Mouse (Mus musculus) T-helper 1 cell (primary cell): ENCODE measurements at regions not wholly inside any gene's neighbourhood (a gene's known extent, or its start where the extent isn't known, plus 50 kb on each side); places are given as distances from the start of the nearest gene placed in this dataset.

Experiments used
- in situ Hi-C: fragments of 300-600 bp; cut with MboI, MseI; formaldehyde crosslinking; loops from one replicate; pipeline ENCODE4 v1.15.1; 2025; ENCODE audit warnings: high pct_unique_total_duplicates

DNA sequence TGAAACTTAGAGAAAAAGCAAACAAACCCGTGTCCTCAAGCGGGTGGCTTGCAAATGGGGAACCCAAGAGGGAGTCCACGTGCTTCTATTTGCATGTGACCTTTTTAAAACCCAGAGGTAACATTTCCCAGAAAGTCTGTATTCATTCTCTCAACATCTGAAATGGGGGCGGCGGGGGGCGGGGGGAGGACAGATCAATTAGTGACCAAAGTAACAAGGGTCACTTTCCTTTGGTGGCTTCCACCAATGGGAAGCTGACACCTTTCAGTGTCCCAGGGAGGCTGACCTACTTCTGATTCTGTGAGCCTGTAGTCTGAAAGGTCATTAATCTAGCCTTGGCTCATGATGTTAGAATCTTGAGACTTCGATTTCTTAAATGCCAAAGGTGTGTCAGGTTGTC, 236.0 kb downstream of the Gm11011 start:
- in situ Hi-C loops = no loop called here

DNA sequence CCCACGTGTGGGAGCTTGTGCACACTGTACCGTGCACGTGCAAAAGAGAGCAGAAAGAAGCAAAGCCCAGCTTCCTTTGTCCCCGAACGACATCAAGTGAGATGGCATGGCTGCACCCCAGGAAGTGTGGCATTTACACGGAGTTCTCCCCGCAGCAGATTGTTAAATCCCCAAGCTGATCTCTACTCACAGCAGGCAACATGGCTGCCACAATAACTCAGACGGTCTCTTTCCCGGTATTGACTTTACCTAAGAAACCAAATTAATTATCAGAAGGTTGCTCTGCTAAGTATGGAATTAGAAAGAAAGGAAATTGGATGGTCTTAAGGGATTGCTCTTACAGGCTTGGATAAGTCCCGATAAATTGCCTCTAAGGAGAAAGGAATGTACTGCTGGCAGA, 241.4 kb downstream of the Gm11011 start:
- in situ Hi-C loops = no loop called here

DNA sequence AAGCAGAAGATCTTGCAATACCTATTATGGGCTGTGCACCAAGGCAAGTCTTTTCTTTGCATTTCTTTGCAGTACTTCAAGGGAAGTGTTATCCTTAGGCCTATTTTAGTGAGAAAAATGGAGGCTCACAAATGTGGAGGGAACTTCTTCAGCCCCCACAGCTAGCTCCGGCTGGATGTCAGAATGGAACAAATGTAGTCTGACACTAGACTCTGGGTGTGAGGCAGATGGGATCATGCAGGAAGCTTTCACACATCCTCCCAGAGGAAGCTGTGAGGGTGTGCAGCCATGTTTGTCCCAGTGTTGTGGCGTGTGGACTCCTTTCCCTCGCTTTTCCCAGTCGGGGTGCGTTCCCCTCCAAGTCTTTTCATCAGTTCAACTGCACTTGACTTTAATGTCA, 268.0 kb downstream of the Gm11011 start:
- in situ Hi-C loops = no loop called here

DNA sequence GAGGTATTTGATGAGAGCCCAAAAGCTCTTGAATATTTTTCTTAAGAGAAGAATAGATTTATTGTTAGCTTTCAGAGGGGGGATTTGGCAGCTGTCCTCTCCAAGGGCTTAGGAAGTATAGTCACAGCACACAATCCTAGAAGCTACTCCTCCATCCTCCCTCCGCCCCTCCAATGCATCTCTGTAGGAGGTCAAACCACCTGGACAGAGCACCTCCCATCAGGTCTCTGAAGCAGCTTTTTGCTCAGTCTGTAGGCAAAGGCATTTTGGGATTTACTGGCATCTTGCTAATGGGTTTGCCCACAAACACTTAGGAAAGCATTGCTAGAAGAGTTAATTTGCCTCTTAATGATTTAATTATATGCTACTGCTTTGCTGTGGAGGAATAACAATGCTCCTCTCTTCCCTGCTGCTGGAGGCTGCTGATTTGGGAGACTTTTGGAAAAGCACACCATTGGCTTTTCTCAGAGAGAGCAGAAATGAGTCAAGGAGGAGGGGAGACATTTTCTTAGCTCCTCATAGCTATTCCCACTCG, 273.1 kb downstream of the Gm11011 start:
- in situ Hi-C loops = no loop called here

DNA sequence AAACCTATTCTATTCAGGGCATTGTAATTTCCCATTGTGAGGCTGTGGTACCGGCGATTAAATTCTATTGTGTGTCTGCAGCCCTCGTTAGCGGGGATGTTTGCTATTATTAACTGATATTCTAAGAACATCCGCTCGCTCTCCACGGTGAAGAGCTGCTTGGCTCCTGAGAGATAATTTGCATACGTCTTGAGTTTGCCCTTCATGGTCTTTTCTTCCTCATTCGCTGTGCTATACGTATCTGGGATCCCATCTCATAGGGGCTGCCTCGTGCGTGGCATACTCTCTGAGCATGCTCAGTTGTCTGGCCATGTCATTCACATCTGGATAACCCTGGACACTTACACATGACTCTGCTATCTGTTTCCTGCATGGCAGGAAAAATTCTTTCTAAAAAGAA, 275.7 kb downstream of the Gm11011 start:
- in situ Hi-C loops = no loop called here

DNA sequence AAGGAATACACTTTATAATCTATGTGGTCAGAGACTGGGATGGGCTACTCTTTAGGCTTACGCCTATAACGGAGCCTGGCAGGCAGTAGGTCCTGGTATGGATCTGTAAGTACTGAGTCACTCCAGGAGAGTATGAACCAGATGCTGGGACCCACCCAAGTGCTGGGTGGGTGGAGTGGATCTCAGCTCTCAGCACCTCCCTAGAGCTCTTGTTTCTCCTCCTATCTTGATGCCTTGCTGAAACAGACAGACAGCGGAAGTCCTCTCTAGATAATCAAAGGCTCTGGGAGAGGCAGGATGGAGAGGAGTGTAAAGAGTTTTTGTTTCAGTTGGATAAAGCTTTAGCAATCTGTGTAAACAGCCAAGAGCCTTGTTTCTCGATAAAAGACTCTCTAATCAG, 276.2 kb downstream of the Gm11011 start:
- in situ Hi-C loops = no loop called here

DNA sequence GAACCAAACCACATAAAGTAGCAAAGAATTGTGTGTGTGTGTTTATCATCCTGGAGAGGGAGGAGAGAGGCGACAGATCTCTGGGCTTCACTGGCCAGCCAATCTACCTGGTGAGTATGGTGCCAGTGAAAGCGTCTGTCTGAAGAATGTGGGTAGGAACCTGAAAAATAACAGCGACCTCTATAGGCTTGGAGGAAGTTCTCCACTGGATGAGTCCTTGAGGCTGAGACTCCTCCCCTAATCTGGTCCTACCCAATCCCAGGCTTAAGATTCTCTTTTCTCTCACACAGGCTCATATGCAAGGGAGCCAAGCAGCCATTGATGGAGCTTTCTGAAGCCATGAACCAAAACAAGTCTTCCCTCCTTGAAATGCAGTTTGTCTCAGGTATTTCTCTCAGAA, 283.2 kb downstream of the Gm11011 start:
- in situ Hi-C loops = no loop called here

DNA sequence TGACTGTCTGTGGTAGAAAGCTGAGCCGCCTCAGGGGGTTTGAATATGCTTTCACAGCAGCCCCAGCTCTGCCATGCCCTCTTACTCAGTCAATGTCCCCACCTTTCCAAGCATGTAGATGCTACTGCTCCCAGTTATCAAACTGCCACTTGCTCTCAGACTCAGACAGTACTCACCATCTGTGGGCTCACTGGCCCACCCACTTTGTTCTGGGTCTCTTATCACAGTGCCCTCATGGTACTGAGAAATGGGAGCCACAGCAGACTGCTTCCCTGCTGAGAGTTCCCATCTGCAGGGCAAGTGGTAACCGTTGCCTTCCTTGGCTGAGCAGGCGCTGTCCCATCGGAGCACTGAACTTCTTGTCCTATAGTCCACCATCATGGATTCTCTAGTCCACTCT, 286.6 kb downstream of the Gm11011 start:
- in situ Hi-C loops = no loop called here

DNA sequence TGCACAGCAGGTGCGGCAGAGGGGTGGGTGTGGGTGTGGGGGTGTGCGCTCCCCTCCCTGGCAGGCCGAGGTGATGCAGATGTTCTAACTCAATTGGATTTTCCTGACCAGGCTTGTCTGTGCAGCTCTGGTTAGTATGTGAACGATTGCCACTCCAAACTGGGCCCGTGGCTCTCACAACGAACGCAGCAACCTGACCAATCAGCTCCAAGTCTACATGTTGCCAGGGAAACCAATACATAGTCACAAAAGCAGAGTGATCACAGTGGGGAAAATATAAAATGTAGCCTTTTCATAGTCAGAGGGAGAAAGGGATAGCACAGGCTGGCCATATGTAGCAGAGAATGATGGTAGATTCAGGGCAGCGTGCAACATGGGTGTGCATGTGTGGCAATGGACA, 287.1 kb downstream of the Gm11011 start:
- in situ Hi-C loops = no loop called here

DNA sequence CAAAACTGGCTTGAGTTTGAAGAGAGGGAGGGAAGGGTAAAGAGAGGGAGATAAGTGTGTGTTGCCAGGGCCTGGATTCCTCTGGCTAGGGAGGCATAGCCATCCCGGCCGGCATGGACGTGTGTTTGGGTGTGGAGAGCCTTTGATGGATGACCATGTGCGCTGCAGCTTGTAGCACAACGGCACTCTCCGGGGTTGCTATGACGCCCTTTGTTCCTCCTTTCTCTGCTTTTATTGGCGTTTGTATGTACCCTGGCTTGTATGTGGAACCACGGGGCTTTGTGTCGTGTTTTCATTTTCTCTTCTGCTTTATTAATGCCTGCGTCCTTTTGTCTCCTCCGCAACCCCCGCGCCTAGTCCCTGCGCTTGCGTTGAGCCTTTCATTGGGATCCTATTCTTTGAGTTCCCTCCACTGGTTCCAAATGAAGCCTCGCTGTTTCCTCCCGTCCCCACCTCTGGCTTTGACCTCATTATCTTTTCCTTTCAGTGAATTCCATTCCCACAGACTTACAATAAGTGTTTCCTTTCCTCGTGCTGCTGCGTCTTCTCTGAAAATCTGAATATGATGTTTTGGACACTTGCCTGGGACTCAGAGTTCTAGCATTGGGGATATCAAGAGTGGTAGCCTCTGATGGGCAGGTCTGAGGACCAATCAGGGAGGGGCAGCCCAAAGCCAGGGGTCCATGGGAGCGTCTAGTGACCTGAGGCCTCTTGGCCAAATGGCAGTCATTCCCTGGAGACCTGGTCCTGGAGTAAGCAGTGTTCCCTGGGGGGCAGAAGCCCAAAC, 289.5 kb downstream of the Gm11011 start:
- in situ Hi-C loops = no loop called here

DNA sequence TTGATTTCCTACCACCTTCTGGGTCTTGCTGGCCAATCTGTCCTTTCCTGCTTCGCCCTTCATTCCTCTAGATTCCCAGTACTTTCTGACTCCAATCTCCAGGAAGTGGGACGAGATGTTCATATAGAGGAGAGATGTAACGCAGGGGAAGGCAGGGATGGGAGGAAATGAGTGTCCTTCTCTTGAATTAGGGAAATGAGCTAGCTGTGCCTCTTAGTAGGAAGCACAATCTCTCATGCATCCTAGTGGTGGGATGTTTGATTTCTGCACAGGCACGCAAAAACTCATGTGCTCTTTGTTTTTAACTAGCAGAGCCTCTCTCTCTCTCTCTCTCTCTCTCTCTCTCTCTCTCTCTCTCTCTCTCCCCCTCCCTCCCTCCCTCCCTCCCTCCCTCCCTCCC, 290.3 kb downstream of the Gm11011 start:
- in situ Hi-C loops = no loop called here

DNA sequence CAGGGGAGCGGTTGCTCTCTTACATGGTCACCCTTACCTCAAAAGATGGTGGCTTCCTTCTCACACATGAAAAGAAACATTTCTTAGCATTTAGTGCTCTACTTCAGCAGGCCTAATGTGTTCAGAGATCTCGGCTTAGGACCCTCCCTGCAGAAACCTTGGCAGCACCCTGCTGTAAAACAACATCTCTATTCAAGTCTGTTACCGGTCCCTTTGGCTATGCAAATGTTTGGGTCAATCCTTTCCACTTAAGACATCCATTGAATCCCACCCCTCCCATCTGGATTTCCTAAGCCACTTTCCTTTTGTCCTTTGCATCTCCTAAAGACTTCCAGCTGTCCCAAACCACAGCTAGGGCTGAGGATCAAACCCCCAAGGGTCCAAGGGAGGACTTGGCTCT, 294.2 kb downstream of the Gm11011 start:
- in situ Hi-C loops = no loop called here

DNA sequence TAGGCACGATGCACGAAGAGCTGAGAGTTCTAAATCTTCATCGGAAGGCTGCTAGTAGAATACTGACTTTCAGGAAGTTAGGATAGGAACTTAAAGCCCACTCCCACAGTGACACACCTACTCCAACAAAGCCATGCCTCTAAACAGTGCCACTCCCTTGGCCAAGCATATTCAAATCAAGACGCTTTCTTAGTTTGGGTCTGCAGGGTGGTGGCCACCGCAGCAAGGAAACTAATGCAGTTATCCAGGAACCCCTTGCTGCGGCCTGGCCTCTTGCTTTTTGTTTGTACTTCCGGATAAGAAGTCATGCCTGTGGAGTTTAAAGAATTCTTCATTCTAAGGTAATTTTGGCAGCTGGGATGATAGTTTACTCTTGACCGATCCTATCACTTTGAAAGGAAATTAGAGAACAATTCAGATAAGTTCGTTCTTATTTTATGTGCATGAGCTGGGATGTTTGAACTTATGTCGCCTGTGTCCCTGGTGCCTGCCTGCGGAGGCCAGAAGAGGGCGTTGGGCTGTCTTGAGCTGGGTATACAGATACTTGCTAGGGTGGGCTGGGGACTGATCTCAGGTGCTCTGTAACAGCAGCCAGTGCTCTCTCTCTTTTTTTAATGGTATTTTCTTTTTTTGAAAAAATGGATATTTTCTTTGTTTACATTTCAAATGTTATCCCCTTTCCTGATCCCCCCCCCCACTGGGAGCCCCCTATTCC, 298.5 kb downstream of the Gm11011 start:
- in situ Hi-C loops = no loop called here

DNA sequence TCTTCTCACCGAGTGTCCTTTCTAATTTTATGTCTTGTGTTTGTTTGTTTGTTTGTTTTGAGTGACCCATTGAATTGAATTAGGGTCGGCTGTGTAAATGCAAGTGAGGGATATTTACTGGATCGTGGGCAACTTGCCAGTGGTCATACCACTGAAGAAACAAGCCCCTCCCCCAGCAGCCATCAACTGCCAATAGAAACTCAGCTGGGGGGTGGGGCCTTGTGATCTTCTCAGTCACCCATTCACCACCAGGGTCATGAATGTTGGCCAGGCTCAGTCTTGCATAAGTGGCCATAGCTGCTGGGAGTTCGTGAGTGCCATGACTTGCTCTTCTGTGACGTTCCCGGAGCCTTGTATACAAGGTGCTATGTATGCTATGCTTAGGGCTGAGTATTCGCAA, 300.8 kb downstream of the Gm11011 start:
- in situ Hi-C loops = no loop called here

DNA sequence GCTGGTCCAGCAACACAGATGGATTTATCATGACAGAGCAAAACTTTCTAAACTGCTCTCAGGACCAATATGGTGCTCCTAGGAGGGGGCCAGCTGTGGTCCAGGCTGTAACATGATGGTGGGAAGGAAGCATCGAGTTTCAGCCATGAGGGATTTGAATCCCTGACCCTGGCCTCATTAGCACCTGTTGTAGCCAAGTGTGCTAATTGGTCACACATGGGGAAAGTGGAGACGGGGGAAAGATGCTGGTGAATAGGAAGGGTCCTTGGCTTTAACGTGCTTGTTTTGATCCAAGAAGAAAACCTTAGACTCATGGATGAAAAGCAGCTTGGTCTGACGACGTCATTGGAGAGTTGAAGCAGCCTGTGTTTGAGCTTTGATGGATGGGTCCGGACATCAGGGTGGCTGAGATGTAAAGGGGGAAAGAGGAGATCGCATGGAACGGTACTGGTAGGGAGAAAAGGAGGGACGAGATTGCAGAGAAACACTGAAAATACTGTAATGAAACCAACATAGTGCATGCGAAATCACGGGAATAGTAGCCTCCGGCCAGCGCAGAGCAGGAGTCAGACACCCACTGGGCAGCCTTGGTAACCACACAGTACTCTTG, 304.9 kb downstream of the Gm11011 start:
- in situ Hi-C loops = no loop called here

DNA sequence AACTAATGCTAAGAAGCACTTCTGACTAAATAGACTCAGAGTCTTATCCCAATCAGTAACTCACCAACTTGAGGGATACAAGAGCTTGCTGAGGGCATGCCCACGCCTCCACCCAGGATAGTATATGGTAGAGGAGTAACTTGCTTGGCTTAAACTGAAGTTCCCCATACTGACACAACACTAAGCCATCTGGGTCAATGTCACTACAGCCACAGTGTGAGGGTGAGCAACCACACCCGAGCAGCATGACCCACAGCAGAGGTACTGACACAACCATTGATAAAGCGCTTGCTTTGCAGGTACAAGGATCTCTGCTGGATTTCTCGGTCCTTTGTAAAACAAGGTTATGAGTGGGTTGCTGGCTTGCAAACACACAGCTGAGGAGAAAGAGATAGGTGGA, 312.2 kb downstream of the Gm11011 start:
- in situ Hi-C loops = no loop called here

DNA sequence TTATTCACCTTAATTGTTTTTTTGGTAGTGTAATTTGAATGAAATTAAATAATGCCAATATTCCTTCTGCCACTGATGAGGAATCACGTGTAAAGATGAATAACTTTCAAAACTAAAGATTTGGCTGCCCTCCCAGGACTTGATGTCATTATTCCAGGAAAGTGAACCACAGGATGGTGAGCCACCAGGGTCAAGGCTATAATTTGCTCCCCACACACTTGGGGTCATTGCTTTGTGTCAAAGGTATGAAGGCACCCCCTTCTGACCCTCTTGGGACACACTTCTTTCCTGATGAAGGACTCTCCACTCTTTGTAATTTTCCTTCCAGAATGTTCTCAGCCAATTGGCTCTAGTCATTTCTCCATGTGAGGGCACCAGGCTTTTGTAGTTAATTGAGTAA, 313.4 kb downstream of the Gm11011 start:
- in situ Hi-C loops = no loop called here

DNA sequence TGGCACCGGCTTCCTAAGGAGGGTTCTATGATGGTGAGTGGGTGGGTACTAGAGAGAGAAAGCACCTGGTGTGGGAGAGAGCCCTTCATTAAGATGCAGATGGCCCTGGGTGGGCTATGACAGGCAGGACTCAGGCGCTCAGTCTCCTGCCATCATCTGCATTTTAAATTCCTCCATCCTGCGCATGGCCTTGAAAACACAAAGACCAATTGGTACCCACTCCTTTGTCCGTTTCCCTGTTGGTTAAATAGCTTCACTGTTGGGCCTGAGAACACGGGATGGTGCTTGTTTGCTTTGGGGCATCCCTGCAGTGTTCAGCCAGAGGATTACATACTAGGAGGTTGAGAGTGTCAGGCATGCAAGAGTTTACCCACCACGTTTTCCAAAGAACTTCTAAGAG, 314.9 kb downstream of the Gm11011 start:
- in situ Hi-C loops = no loop called here

DNA sequence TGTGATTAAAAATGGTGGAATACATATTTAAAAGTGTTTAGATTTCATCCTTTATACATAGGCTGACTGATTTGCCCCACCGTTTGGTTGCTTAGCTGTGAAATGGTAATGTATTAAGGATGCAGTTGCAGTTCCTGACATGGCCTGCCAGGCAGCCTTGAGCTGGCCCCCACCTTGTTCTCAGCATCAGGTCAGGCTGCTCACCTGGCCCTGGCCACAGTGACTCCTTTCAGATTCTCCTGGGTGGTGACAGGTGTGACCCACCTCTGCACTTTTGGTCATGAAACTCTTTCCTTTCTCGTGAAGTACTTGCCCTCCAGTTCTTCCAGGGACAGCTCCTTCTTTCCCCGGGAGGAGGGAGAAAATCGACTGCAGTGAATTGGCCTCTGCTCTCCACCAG, 315.5 kb downstream of the Gm11011 start:
- in situ Hi-C loops = no loop called here

DNA sequence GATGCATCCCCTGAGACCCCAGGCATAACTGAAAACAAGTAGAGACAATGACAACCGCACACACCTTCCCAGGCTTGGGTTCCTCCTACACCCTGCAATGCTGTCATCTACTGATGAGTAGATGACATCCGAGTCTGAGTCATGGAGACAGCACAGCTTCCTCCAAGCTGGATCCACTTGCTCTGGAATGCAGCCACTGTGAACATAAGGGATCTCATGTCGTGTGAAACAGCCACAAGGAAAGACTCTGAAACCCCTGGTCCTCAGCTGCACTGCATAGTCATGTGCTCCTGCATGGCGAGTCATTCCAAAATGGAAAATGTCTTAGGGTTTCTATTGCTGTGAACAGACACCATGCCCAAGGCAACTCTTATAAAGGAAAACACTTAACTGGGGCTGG, 305.2 kb upstream of the Zfp64 start:
- in situ Hi-C loops = no loop called here

DNA sequence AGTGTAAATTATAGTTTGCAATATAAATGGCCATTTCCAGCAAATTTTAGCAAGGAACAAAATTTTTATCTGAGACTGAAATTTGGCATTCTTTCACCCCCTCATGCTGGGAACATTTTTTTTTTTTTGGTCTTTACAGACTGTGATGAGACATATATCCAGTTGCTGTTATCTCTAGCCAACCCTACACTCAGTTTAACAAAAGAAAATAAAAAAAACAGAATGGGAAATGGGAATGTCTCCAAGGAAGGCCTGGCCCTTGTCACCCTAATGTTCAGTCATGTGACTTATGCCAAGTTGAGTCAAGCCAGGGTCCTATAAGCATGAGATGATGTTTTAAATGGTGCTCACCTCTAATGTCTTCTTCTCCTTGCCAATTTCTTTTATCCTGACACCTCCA, 289.2 kb upstream of the Zfp64 start:
- in situ Hi-C loops = no loop called here

DNA sequence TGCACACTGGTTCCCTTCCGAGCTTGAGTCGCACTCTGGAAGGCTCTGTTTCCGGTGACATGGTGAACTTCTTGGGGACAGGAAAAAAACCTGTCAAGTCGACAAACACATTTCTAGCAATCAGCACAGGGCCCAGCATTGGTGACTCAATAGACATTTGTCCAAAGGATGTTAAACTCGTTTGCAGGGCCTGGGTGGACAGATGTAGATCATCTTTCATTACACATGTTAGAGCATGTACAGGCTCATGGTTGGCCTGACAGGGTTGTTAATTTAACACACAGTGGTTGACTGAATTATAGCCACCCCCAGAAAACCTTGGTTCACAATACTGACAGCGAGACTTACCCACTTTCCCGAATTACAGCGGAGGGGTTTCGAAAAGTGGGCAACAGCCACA, 288.6 kb upstream of the Zfp64 start:
- in situ Hi-C loops = no loop called here

DNA sequence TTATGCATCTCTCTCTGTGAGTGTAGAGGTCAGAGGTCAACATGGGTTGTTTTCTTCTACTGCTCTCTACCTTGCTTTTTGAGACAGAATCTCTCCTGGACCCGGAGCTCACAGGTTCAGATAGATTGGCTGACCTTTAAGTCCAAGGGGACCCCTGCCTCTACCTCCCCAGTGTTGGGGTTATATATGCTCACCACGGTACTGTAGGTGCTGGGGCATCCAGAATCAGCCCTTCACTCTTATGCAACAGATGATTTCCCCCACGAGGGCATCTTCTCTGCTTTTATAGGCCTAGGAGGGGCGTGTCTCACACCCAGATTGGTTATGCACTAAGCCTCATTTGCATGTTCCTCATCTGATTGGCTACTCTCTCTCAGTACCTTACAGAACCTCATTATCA, 282.5 kb upstream of the Zfp64 start:
- in situ Hi-C loops = no loop called here
